Mouse (Mus musculus) left cerebral cortex, postnatal 14 days (tissue): ENCODE measurements around the gene Parpbp. TPM values are rescaled to one million over a fixed set of nuclear protein-coding genes. Genes with fewer than 3 reads are reported as not detected.

Experiments used
- DNase-seq, 2 experiments: peaks; one replicate each; pipeline ENCODE4 v3.0.0; 2021 to 2022; ENCODE audit warnings: low spot score in 2 of 2, mixed read lengths in 1 of 2
- intact Hi-C: fragments of 180-260 bp; cut with DNase I; formaldehyde crosslinking; loops from one replicate; pipeline ENCODE4 v1.15.1; 2025
- total RNA-seq, 2 experiments: library from RNA; stranded (reverse); gene quantifications; 2 replicates each; pipeline ENCODE4 v1.2.3; 2021

Parpbp gene
- total RNA-seq, 2 experiments from 2014 or later = 0.77 to 0.80 TPM

DNA sequence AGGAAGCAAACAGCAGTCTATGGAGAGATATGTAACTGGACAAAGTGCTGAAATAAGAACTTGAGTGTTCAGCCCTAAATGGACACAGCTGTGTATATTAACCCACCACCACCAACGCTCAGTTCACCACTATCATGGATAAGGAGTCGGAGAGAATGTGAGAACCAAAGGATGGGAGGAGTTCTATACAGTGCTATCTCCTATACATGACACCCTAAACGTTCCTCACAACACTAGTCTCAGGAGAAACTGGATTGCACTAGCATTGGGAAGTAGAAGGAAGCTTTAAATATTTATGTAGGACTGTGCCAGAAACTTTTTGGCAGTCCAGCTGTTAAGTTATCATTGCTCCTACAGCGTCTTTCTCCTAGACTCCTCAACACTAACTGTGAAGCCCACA lies 102.4 kb downstream of the Parpbp start:
- intact Hi-C loops = no loop called here
- DNase-seq = no peak

Other genes with a start within 250 kb of the Parpbp start
- not detected for gene Pmch, start 55.9 kb downstream of the Parpbp start, total RNA-seq
- gene Nup37, start 51 bp upstream of the Parpbp start, total RNA-seq = 1 to 10 TPM; 5.7 to 7.4 TPM
- 10 to 100 TPM; 22.7 to 25.6 TPM for gene Washc3, start 54.2 kb upstream of the Parpbp start, total RNA-seq
- 1 to 10 TPM in 1 of 2 experiments, under 1 TPM in 1; 0.85 to 1.5 TPM for gene Dram1, start 232.1 kb upstream of the Parpbp start, total RNA-seq
- gene Gnptab, start 232.2 kb upstream of the Parpbp start, total RNA-seq = 10 to 100 TPM; 81.4 to 93.4 TPM